Mouse (Mus musculus) kidney, adult 18-20 months (tissue): ENCODE measurements around the gene Cntn4.

Experiments used
- DNase-seq: peaks from one replicate; pipeline ENCODE4 v3.0.0; 2021

The Cntn4 gene

GRCm38 (mm10) chr6:105677149-105678031 lies at the start of gene Cntn4:
Cntn4 (plus strand) TSS chr6:105677660.
- no peak for DNase-seq

GRCm38 (mm10) chr6:105674276-105674675 lies 3.2 kb upstream of the Cntn4 start:
- no peak for DNase-seq

DNA sequence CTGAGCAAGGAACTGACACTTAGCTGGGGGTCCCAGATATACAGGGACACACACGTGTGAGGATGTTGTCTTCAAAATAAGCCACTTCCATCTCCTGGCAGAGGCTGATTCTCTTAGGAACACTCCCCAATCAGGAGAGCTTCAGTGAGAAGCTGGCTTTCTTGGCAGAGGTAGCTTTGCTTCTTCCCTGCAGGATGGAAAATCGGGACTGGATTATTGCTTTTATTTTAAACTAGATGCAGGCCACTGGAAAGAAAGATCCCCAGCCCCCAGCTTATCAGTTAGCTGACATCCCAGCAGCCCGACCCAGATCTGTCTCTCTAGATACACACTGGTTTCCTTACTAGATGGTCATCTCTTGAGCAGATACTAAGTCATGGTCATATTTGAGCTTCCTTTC lies 2.4 kb upstream of the Cntn4 start:
- DNase-seq = no peak

DNA sequence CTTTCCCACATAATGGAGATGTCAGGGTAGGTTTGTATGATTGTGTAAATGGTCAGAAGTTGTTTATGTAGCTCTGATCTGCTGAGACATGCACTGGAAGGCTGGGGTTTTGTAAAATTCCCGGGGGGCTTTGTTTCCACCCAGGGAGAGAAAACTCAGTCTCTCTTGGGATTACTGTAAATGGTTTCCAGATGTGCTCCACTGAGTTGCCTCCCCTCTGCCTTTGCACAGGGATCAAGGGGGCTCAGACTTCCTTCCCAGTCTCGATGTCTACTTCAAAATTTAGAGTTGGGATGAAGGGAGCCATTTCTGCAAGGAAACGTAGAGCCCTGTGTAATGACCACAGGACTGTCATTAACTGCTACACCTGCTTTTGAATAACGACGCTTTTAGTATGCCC lies 823 bp upstream of the Cntn4 start:
- no peak for DNase-seq

DNA sequence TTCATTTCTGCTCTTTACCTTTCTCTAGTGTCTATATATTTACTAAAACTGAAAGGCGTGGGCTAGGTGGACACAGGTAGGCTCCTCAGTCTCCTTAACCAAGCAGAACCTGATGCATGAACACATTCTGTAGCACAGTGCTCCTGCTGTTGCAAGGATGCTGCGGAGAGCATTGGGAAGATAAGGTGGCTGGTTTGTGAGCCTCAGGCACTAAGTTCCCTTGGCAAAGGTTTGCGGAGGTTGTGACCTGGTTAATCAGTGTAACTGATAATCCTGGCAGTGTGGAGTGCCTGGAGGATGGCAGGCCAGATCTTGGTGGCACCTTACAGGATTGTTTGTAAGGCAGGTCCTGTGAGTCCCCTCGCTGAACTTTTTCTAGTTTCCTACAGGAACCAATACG lies 1.3 kb downstream of the Cntn4 start:
- DNase-seq = no peak

DNA sequence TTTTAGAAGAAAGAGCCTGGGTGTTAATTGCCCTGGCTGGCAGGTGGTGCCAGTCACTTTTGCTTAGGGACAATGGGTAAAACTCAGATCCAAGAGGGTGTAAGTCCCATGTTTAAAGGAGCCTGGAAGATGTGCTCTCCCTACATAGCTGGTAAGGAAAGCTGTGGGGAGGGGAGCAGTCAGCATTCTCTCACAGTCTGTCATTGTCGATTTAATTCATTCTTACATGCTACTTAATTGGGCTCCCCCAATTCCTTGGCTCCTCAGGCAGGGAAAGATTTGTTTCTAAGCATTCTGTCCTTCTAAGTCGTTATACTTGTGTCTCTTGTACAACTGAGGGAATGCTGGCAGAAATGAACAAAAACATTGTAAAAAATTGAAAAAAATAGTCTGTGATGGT lies 4.0 kb downstream of the Cntn4 start:
- no peak for DNase-seq

DNA sequence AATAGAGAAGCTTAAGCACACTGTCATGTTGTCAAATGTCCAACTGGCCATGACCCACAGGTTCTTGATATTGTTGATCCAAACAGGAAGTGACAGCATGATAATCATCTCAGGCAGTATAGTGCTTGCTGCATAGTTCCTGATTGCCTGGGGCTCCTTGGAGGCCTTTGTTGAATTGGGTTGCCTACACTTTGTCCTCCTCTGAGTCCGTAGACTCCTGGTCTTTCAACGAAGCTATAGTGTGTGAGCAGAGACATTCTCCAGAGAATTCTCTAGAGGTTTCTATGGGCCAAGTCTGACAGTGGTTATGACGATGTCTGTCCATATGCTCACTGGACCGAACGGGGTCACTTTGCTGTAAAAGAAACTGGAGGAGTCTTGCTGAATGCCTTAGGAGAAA lies 5.8 kb downstream of the Cntn4 start:
- DNase-seq = no peak

- no peak for DNase-seq
Measured at GRCm38 (mm10) chr6:105684123-105684522, 6.7 kb downstream of the Cntn4 start.

DNA sequence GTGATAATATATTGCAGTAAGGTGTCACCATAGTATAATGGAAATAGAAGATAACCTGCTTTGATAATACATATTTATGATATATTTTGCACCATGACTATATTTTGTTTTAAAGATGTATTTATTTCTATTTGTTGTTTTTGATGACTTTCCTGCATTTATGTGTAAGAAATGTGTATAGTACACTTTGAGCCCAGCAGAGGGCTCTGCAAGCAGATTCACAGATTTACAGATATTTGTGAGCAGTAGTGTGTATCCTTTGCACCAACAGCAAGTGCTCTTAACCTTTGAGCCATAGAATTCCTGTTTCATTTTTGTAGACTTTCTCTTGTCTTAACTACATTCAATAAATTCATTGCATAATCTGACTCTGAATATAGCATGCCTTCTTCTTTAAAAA lies 10.7 kb downstream of the Cntn4 start:
- DNase-seq = no peak

GRCm38 (mm10) chr6:105742026-105742425 lies 64.6 kb downstream of the Cntn4 start:
- no peak for DNase-seq

DNA sequence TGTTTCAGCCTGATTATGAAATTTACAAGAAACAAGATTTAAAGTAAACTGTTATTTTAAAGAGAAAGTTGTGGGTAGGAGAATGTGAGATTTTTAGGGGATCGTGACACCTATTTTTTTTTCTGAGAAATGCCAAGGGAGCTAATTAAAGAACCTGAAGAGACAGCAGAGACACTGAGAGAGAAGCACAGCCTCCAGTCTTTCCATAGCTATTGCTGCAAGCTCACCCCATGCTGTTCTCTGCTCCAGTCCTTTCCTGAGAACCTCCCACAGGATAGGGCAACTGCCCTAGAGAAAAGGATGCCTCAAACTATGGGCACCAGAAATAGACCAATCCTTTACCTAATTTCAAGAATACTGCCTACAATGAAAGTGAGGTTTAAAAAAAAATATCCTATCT lies 103.2 kb downstream of the Cntn4 start:
- no peak for DNase-seq

- DNase-seq = no peak
Measured at GRCm38 (mm10) chr6:105788462-105788861, 111.0 kb downstream of the Cntn4 start.

DNA sequence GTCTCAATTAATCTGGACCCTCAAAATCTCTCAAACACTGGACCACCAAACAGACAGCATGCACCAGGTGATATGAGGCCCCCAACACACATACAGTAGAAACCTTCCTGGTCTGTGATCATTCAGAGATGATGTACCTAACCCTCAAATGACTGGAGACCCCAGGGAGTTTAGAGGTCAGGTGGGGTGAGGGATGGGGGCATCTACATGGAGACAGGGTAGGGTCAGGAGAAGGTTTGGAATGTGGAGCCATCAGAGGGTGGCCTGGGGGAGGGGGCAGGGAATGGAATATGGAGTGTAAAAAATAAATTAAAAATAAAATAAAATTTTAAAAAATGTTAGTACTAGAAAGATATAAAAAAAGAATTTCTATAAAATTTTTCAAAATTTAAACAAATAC lies 157.6 kb downstream of the Cntn4 start:
- no peak for DNase-seq

DNA sequence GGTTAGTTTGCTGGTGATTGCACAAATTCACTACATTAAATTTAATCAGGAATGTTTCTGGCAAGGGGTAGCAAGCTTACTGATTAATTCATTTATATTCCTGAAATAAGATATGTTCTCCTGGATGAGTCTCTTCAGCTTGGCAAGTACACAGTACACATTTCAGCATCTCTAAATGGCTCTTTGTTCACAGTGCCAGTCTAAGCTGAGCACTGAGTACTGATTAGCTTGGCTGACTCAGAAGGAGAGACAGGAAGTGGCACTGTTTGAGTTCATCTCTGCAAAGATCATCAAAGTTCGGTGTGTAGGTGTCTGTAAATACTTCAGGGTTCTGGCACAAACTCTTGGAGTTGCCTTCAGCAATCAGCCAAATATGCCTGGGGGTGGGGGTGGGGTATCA lies 169.8 kb downstream of the Cntn4 start:
- DNase-seq = no peak

DNA sequence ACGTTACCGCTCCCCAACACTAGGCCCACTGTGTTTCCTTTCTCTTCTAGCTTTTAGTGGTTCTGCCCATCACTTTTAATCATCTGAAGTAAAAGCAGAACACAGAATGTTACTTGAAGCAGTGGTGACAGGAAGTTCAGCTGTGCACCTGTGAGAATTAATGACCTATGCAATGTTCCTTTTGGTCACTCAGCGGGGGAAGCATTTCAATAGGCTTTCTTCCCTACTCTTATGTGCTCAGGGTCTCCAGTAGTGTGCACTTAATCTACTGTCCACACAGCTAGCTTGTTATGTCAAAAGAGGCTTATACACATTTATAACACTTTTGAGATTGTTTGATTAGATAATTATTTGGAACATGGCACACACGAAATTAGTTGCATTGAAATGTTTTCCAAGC lies 215.4 kb downstream of the Cntn4 start:
- DNase-seq = no peak

DNA sequence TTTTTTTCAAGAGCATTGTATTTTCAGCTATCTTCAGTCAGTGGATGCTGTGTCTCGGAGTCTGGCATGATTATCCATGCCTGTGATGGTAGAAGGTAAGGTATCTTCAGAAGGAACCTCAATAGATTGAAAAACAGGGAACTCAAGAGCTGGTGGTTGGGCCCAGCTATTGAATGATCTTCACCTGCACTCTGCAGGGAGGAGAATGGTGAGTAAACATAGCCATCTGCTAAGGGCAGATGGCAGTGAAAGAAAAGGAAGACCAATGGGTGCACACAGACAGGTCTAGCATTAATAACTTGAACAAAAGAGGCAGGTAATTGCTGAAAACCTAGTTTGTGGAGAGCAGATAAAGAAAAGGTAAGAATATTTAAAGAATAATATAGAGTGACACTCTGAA lies 261.0 kb downstream of the Cntn4 start:
- no peak for DNase-seq

GRCm38 (mm10) chr6:105939303-105939702 lies 261.8 kb downstream of the Cntn4 start:
- DNase-seq = no peak

DNA sequence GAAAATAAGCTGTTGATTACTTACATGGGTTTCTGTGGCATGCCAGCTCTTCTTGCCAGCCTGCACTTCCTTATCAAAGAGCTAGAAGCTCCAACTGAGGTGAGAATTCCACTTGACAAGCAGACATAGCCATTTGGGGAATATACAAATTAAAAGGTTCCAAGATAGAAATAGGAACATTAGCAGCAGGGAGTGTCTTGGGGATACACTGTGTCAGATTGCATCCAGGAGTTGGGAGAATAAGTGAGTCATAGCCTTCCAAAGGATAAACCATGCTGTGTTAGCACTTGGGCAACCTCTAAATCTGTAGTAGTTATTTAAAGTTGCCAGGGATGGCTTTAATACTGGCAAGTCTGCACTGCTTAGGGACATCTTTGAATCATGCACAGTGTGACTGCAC lies 263.1 kb downstream of the Cntn4 start:
- DNase-seq = no peak

GRCm38 (mm10) chr6:105991492-105991891 lies 314.0 kb downstream of the Cntn4 start:
- no peak for DNase-seq

DNA sequence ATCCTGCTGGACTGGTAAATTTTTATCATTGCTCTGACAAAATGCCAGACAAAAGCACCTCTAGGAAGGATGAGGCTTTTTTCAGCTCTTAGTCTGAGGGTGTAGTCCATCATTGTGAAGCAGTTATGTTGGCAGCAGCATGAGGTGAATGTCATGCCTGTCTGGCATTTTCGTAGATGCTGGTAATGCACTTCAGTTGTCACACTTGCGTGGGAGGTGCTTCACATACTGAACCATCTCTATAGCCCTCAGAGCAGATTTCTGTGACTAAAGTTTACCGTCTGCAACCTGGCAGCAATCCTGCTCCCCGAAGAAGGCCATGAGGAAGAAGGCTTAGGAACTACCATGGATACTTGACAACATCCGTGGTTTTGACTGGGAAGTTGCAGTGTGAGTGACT lies 335.6 kb downstream of the Cntn4 start:
- DNase-seq = no peak

DNA sequence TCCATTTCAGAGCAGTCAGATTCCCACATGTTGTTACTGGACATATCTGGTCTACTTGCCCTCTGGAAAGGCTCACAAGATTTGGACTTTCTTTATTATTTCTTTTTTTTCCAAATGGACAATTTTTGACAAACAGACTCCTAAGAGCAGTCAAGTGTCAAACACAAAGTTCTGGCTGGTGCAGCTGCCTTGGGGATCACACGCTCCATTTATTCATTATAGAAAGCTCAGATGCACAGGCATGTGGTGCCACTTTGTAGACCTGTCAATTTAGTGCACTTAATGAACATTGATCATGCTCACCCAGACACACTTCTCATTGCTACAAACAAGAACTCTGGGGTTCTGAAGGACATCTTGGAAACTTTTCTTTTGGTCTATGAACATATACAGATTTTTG lies 337.7 kb downstream of the Cntn4 start:
- no peak for DNase-seq

GRCm38 (mm10) chr6:106048878-106049277 lies 371.4 kb downstream of the Cntn4 start:
- DNase-seq = no peak

DNA sequence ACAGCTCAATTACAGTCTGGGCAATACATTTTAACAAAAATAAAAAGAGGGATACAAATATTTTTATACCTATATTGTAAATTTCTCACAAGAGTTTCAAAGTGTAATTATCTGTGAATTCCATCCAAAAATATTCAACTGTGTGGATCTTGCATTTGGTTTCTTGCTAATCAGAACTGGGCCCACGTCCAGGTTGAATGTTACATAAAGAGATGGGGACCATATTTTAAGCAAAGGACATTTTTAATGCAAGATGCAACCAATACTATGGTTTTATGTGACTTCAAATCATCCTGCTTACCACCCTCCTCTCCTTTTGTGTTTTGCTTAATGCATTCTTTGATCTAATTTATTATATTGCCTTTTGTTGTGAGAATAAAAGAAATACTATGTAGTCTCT lies 378.7 kb downstream of the Cntn4 start:
- DNase-seq = no peak

GRCm38 (mm10) chr6:106078071-106078603 lies 400.7 kb downstream of the Cntn4 start:
- no peak for DNase-seq

DNA sequence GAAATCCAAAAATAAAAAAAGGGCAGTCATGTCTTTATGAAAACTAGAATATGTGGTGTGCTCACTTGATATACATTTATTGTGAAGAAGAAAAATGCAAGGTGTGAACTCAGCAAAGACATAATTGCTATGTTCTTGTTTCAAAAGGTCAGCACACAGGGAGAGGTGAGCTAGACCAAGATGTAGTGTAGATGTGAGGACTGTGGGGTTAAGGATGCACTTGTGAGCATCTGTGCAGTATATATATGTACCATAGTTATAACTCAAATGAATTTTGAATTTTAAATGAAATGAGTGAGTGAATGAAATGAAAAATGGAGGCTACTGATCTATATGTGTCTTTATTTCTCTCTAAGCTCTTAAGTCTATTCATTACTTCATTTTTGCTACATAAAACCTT lies 401.2 kb downstream of the Cntn4 start:
- no peak for DNase-seq
